Mouse (Mus musculus) cortical plate, adult 2 months (tissue): ENCODE results near the gene Pkdcc.

Source experiments
- CTCF ChIP-seq: fragments of 200-500 bp; IDR thresholded peaks from 2 replicates; pipeline ENCODE4 v1.5.1; 2011; ENCODE audit warnings: mild to moderate bottlenecking, control low read depth, low read length; ENCODE audit not compliant: insufficient read depth; ENCODE audit errors: extremely low read depth
- POLR2A ChIP-seq: fragments of 200-500 bp; IDR thresholded peaks from 2 replicates; pipeline ENCODE4 v1.6.1; 2011; ENCODE audit warnings: mild to moderate bottlenecking, low read length, control low read depth; ENCODE audit not compliant: insufficient read depth; ENCODE audit errors: extremely low read depth

DNA sequence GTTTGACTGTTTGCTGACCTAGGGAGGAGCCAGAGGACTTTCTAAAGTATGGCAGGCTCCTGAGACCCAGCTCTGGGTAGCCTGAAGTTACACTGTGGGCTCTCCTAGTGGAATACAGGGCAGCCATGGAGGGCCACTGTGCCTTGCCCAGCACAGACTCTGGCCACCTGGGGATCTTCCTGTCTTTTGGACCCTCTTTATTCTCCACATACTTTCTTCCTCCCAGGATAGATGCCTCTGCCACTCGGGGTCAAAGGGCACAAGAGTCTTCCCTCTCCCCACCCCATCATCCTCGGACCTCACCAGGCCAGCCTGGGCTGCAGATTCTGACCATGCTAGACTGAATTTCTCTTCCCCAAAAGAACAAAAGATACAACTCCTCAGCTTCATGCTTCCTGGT, 3.1 kb downstream of the Pkdcc start:
- TF ChIP-seq CTCF (no peak), POLR2A (no peak)
